Mouse (Mus musculus): Measurements from ENCODE around the gene Dera.
A peak's percentile ranks its signal among the peaks of the same experiment; 100 is the strongest.

The Dera gene

DNA sequence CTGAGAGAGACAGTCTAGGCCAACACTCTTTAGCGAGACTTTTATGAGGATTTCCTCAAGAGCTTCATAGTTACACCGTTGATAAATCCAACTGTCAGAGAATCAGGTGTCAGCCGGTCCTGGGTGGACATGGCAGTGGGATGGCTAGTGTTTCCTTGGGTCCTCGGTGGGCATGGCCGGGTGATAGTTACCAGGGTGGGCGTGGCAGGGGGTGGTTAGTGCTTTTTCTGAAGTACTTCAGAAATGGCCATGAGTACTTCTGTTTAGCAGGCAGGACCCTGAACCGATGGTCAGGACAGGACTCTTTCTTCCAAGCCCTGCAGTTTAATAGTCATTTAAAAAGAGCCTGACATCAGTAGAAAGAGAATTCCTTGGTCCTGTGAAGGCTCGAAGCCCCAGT, 52.5 kb downstream of the Dera start:
- no peak for DNase-seq (ENCODE audit: low spot score)

GRCm38 (mm10) chr6:137807296-137807695, 53.0 kb downstream of the Dera start:
- DNase-seq (ENCODE audit: low spot score): no peak

- no peak for DNase-seq (ENCODE audit: low spot score)
These were observed 54.4 kb downstream of the Dera start for GRCm38 (mm10) chr6:137808706-137809105.

GRCm38 (mm10) chr6:137810136-137810535, 55.8 kb downstream of the Dera start:
- DNase-seq (ENCODE audit: low spot score): no peak

DNA sequence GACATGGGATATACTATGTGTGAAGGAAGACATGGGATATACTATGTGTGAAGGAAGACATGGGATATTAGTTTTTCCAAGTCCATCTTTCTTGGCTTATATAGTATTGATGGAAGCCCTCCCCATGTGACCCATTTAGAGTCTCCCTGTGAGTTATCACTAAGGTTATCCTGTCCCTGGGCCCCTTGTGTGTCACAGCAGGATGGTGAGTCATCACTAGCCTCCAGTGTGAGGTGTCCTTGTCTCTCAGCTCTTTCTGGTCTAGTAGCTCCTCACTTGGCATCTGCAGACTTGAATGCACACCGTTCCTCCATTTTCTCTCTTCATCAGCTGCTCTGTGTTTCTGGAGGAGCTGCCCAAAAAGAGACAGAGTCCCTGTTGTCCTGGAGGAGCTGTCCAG, 59.7 kb downstream of the Dera start:
- DNase-seq (ENCODE audit: low spot score): no peak

DNA sequence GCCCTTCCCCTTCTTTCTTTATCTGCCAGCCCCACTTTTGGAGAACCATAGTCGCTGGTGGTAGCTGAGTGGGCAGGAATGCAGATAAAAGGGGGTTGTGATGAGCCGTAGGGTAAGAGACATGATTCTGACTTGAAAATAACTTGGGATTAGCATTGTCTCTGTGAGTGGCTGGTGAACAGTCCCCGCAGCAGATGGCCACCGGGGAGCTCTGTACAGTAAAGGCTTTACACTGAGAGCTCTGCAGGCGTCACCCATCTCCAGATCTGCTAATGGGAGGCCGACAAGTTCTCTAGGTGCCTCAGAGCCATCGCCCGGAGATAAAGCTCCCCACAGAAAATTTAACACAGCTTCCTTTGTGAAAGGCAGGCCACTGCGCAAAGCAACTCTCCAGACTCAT, 62.2 kb downstream of the Dera start:
- no peak for DNase-seq (ENCODE audit: low spot score)

GRCm38 (mm10) chr6:137822550-137822949, 68.2 kb downstream of the Dera start:
- DNase-seq (ENCODE audit: low spot score): no peak

- no peak for DNase-seq (ENCODE audit: low spot score)
These were observed 70.0 kb downstream of the Dera start for GRCm38 (mm10) chr6:137824046-137825021.

DNA sequence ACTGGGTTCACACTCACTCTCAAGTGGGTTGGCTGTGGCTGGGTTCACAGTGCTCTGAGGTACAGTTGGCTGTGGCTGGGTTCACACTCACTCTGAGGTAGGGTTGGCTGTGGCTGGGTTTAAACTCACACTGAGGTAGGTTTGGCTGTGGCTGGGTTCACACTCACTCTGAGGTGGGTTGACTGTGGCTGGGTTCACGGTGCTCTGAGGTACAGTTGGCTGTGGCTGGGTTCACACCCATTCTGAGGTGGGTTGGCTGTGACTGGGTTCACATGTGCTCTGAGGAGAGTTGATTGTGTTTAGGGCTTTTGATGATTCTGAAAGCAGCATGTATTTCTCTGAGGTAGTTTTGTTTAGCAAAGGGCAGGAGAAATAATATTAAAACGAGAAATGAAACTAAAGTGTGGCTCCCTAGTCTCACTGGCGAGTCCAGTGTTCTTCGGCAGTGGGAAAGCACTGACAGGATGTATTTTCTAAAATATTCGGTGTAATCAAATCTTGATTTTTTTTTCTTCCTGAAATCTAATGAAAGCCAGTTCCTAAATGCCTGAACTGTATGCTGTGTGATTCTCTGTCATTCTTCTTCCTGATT, 70.8 kb downstream of the Dera start:
- no peak for DNase-seq (ENCODE audit: low spot score)

GRCm38 (mm10) chr6:137829056-137829776, 74.9 kb downstream of the Dera start:
- DNase-seq (ENCODE audit: low spot score): no peak

DNA sequence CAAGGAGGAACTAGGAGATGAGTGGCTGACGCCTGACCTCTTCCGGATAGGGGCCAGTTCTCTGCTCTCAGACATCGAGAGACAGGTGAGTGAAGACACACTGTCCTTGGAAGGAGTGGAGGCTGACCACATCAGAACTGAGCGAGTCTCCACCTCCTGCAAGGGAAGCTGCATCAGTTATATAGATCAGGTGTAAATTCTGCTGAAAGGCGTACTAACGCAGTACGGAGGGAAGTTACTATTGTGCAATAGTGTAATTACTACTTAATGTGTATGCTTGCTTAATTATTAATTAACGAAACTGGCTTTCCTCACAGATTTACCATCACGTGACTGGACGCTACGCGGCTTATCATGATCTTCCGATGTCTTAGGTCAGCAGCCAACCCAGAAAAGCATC, 82.5 kb downstream of the Dera start:
- DNase-seq (ENCODE audit: low spot score): no peak

GRCm38 (mm10) chr6:137843337-137843736, 89.0 kb downstream of the Dera start:
- DNase-seq (ENCODE audit: low spot score): no peak

DNA sequence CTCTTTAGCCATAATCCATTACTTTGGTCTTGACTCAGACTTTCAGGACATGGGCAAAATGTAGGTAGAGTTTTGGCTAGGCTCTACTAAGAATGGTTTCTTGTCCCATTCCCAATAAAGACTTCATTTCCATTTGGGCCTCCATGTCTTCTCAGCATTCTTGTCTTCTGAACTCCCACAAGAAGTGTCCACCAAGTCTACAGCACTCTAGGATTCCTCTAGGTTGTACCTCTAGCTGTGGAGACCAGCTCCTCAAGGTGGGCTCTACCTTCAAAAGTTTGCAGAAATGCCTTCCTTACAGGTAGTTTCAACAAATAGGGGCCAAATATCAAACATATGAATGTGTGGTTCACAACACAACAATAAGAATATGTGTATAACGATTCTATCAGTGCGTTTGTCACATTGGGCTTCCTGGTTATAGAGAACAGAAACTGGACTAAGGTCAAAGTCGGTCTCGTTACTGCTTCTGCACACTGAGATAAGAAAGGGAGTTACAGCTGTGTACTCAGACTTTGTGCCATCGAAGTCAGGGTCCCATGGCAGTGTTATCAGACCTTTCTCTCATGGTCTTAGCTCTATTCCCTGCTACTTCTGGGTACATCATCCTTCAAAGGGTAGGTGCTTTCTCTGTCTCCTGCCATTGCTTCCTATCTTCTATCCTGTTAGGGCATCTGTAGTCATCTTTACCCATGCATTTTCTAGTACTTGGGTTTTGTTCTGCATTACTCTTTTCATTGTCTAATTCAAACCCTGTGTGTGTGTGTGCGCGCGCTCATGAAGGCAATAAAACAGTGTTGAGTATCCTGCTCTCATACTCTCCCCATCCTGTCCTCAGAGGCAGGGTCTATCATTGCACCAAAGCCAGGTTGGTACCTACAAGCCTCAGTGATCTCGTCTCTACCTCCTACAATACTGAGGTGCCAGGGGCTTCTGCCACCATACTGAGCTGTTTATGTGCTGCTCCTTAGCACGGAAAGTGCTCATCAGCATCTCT, 103.2 kb downstream of the Dera start:
- DNase-seq (ENCODE audit: low spot score): no peak

DNA sequence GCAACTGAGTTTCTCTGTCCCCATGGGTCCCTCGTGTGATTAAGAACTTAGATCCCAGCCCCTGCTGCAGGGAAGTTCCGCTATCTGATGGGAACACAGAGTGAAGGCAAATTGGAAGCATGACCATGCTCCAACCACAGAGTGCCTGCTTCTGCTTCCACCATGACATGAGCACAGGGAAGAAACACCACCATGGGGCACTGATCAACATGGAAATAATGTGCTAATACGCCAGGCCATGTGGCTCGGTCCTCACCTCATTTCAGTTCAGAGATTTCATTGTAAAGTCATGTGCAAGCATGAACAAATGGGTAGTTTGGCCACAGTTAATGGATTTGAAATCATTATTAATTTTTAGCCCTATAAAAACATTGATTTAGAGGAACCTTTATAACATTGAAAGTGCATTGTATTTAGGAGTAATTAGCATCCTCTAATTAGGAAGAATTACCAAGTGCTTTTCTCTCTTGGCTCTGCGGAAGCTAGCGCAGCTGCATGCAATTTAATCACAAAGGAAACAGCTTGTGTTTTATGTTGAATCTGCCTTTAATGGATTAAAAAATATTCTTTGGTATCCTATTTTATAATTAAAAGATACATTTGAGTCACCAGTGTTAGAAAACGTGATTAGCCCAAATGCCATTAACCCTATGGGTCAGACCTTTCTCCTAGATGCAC, 115.7 kb downstream of the Dera start:
- DNase-seq (ENCODE audit: low spot score): no peak

DNA sequence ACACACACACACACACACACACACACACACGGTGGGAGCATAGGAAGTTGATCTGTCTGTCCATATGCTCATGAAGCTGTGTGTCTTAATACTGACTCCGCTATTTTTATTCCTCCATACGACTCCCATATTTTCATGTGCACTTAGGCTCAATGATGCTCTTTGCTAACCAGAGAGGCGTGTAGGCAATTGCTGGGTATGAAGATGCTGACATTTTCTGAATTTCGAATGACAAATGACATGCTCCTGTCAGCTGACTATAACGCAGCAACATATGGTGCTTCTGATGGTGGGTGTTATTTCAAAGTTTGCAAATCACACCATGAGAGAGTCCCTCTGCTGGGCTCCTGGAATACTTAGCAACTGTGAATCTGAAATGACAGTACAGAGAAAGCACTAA, 116.3 kb downstream of the Dera start:
- no peak for DNase-seq (ENCODE audit: low spot score)

DNA sequence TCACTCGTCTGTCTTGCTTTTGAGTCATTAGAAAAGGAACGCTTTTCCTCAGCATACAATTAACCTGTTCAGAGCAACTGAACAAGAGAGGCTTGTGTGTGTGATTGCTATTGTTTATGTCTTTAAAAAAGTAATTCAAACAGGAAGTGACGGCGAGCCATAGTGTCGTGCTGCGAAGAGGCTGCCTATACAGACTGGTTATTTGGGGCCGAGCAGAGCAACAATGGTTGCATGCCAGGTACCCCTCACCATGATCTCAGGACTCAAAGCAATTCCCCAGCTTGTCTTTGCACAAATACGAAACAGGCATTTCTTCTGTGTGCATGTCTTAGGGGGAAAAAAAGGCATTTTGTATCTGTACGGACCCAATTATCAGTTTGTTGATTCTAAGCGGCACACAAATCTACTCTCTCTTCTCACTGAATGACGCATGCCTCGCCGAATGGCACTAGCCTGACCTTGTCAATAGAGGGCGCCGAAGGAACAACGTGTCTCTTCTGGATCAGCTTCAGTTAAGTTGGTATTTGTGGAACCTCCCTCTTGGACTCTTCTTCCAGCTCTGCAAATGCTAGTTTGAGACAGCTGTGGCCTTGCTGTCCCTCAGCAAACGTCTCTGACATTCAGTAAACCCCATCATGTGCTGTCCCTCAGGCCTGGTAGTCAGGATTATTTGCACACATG, 117.8 kb downstream of the Dera start:
- peak; percentile 68 for DNase-seq (ENCODE audit: low spot score)

GRCm38 (mm10) chr6:137874471-137875244, 120.3 kb downstream of the Dera start:
- DNase-seq (ENCODE audit: low spot score): peak; percentile 44

GRCm38 (mm10) chr6:137885644-137886043, 131.3 kb downstream of the Dera start:
- no peak for DNase-seq (ENCODE audit: low spot score)

DNA sequence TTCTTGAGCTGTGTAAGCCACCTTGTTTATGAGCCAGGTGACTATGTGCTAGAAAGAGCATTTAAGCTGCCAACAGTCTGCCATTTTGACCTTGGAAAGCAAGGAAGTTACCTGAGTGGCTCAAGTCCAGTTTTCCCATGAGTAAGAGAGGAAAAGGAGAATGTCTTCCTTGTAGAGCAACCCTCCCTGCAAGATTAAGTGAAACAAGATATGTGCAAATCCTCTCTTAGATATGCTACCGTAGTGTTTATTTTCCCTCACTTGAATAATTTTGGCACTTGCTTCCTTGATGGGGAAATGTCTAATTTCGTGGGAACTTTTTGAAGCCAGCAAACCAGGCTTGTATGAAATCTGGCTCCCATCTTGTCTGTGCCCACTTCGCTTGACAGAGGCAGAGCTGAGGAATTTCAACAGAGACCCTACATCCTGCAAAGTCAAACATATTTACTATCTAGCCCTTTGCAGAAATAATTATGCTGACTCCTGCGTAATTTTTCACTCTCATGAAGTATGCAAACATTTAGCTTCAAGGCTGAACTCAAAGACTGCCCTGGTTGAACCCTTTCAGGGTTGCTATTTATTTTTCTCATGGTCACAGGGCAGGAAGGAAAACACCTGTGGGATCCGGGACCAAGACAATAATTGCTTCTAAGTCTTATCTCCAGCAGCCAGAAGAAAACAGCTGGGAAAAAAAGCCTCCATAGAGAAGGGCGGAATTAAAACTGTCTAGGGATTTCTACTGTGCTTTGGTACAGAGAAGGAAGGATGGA, 132.0 kb downstream of the Dera start:
- peak; percentile 35 for DNase-seq (ENCODE audit: low spot score)

Data from lung, postnatal 25 days (tissue).